Mouse (Mus musculus) thymus, adult 2 months (tissue): Measurements from ENCODE around the gene 1700037H04Rik. TPM values are rescaled to one million over a fixed set of nuclear protein-coding genes. Genes with fewer than 3 reads are reported as not detected.

Source experiments
- DNase-seq: peaks from one replicate; pipeline ENCODE4 v3.0.0; 2021
- H3K27ac ChIP-seq: fragments of 200-500 bp; 2 replicates; pipeline ENCODE4 v1.5.1; 2012; ENCODE audit warnings: low read length, control low read depth; ENCODE audit not compliant: control insufficient read depth, insufficient read depth
- H3K27me3 ChIP-seq: fragments of 200-500 bp; 2 replicates; pipeline ENCODE4 v1.6.1; 2012; ENCODE audit warnings: mild to moderate bottlenecking, low read length, moderate library complexity, mixed read lengths; ENCODE audit not compliant: control insufficient read depth, insufficient read depth
- H3K36me3 ChIP-seq: fragments of 200-500 bp; 2 replicates; pipeline ENCODE4 v1.6.1; 2012; ENCODE audit warnings: mild to moderate bottlenecking, low read length, moderate library complexity; ENCODE audit not compliant: control insufficient read depth, insufficient read depth
- H3K4me1 ChIP-seq: fragments of 200-500 bp; replicated peaks from 2 replicates; pipeline ENCODE4 v1.6.1; 2012; ENCODE audit warnings: low read length; ENCODE audit not compliant: control insufficient read depth, insufficient read depth
- H3K4me3 ChIP-seq: fragments of 200-500 bp; 2 replicates; pipeline ENCODE4 v1.5.1; 2012; ENCODE audit warnings: mild to moderate bottlenecking, low read length, control low read depth, moderate library complexity; ENCODE audit not compliant: control insufficient read depth, insufficient read depth
- CTCF ChIP-seq: fragments of 200-500 bp; IDR thresholded peaks from 2 replicates; pipeline ENCODE4 v1.5.1; 2012; ENCODE audit warnings: mild to moderate bottlenecking, control low read depth, low read length, moderate library complexity, borderline replicate concordance; ENCODE audit not compliant: control insufficient read depth, poor library complexity, insufficient read depth; ENCODE audit errors: extremely low read depth
- POLR2A ChIP-seq: fragments of 200-500 bp; IDR thresholded peaks from 2 replicates; pipeline ENCODE4 v1.6.1; 2012; ENCODE audit warnings: mild to moderate bottlenecking, low read length, control low read depth, moderate library complexity; ENCODE audit not compliant: control insufficient read depth, poor library complexity, insufficient read depth; ENCODE audit errors: extremely low read depth
- WGBS: fragments of 180-500 bp; shearing (Covaris S2); methylation state at CpG from one replicate; pipeline ENCODE4 v1.1.7; 2018; 5-methylcytosine and 5-hydroxymethylcytosine counted together
- polyA plus RNA-seq: library from polyadenylated mRNA; depleted of rRNA; stranded (reverse); fragments of >200 nt; gene quantifications from 2 replicates; pipeline ENCODE4 v1.2.3, GENCODE M21; 2012; rRNA removed

1700037H04Rik gene
- polyA plus RNA-seq, 1 experiment = 108 TPM

DNA sequence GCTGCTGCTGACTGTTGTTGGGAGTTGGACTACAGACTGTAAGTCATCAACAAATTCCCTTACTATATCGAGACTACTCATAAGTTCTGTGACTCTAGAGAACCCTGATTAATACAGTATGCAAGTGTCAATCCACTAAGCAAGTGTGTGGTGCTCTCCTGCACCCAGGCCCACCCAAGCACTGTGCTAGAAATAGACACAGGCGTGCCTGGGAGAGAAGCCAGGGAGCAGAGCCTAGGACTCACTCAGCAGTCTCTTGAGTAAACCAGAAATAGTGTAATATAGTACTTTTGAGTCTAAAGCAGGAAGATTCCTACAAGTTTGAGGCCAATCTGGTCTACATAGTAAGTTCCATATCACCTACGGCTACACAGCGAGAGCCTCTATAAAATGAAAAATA is 55.9 kb downstream of the 1700037H04Rik start:
- Histone ChIP-seq H3K4me1 (no peaks in the 10 kb centered on the region), H3K27me3 (no peaks in the 10 kb centered on the region), H3K4me3 (no peak overlapping the region), H3K27ac (no peak overlapping the region), H3K36me3 (no peaks in the 10 kb centered on the region)
- TF ChIP-seq CTCF (no peak), POLR2A (no peak)
- DNase-seq = no peak
- WGBS = 94% methylated on average over 4 of the region's 4 CpGs

DNA sequence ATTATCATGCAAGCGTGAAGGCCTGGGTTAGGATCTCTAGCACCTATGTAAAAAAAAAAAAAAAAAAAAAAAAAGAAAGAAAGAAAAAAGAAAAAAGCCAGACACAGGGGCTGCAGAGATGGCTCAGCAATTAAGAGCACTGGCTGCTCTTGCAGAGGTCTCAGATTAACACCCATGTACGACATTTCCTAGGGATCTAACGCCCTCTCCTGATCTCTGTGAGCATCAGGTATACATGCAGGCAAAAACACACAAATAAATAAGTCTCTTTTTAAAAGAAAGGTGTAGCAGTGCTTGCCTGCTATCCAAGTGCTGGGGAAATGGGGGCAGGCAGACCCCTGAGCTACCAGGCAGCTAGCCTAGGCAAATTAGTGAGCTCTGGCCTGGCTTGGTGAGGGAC is 58.4 kb downstream of the 1700037H04Rik start:
- Histone ChIP-seq H3K36me3 (no peaks in the 10 kb centered on the region), H3K27me3 (no peaks in the 10 kb centered on the region), H3K27ac (no peak overlapping the region), H3K4me1 (no peaks in the 10 kb centered on the region), H3K4me3 (no peak overlapping the region)
- no peak for DNase-seq
- WGBS = 64% methylated on average over 3 of the region's 3 CpGs
- no peak for TF ChIP-seq CTCF
- TF ChIP-seq POLR2A = no peak

DNA sequence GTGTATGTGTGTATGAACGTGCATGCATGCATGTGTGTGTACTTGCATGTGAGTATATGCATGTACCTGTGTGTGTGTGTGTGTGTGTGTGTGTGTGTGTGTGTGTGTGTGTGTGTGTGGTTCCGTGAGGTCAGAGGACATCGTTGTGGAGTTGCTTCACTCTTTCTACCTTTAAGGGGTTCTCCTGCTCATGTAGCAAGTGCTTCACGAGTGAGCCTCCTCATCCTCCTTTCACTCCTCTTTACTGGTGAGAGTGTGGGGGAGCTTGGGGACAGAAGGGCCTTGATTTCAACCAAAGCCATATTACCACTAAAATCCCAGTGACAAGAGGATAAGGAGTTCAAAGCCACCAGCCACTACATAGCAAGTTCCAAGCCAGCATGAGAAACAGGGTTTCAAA is 62.8 kb downstream of the 1700037H04Rik start:
- Histone ChIP-seq H3K27ac (no peak overlapping the region), H3K27me3 (no peaks in the 10 kb centered on the region), H3K36me3 (no peaks in the 10 kb centered on the region), H3K4me1 (no peaks in the 10 kb centered on the region; the same call in 1 of the 2 replicates), H3K4me3 (no peak overlapping the region)
- 76% methylated on average over 4 of the region's 4 CpGs for WGBS
- DNase-seq = no peak
- TF ChIP-seq POLR2A (no peak), CTCF (no peak)

Other genes starting within 250 kb of the 1700037H04Rik start
- gene Gfra4, start 117.0 kb downstream of the 1700037H04Rik start, polyA plus RNA-seq = 12.7 and 14.3 TPM in 2 replicates
- 4.2 and 7.7 TPM in 2 replicates for gene Adam33, start 96.3 kb downstream of the 1700037H04Rik start, polyA plus RNA-seq
- 10.4 and 14.5 TPM in 2 replicates for gene Siglec1, start 73.3 kb downstream of the 1700037H04Rik start, polyA plus RNA-seq
- gene Hspa12b, start 32.8 kb downstream of the 1700037H04Rik start, polyA plus RNA-seq = 3.1 and 3.5 TPM in 2 replicates
- gene Gm11037, start 26.6 kb downstream of the 1700037H04Rik start, polyA plus RNA-seq = not detected in 2 replicates
- 45.6 and 52.5 TPM in 2 replicates for gene Cenpb, start 20.0 kb upstream of the 1700037H04Rik start, polyA plus RNA-seq
- gene Cdc25b, start 26.9 kb upstream of the 1700037H04Rik start, polyA plus RNA-seq = 121 and 150 TPM in 2 replicates
- gene Spef1, start 27.2 kb upstream of the 1700037H04Rik start, polyA plus RNA-seq = 8.3 and 8.7 TPM in 2 replicates
- 45.7 and 52.7 TPM in 2 replicates for gene Ap5s1, start 47.0 kb upstream of the 1700037H04Rik start, polyA plus RNA-seq
- gene Mavs, start 74.0 kb upstream of the 1700037H04Rik start, polyA plus RNA-seq = 53.0 and 59.8 TPM in 2 replicates
- 25.4 and 27.4 TPM in 2 replicates for gene Pank2, start 102.4 kb upstream of the 1700037H04Rik start, polyA plus RNA-seq
- gene Rnf24, start 192.8 kb upstream of the 1700037H04Rik start, polyA plus RNA-seq = 2.4 and 2.9 TPM in 2 replicates